Mouse (Mus musculus) cerebellum, postnatal 4 days (tissue): ENCODE measurements at regions not wholly inside any gene's neighbourhood (a gene's known extent, or its start where the extent isn't known, plus 50 kb on each side); places are given as distances from the start of the nearest gene placed in this dataset.

Experiments used
- DNase-seq, 2 experiments: peaks; one replicate each; pipeline ENCODE4 v3.0.0; 2022; ENCODE audit warnings: low spot score in 2 of 2, mixed read lengths in 1 of 2

DNA sequence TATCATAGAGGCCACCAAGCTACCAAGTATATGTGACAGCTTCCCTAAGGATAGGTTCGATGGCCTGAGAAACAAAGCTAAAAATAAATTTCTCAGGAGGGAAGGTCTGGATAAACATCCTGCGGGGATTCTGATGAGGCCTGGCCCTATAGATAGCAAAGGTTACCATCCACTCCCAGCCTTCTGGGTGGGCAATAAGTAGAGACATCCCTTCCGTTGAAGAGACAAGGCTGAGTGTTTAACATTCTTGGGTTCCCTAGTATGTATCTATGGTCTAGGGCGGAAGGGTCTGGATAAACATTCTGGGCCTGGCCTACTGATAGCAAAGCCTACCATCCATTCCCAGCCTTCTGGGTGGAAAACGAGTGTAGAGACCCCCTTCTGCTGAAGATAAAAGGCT lies 180.5 kb upstream of the Dlk1 start:
- DNase-seq = no peak

DNA sequence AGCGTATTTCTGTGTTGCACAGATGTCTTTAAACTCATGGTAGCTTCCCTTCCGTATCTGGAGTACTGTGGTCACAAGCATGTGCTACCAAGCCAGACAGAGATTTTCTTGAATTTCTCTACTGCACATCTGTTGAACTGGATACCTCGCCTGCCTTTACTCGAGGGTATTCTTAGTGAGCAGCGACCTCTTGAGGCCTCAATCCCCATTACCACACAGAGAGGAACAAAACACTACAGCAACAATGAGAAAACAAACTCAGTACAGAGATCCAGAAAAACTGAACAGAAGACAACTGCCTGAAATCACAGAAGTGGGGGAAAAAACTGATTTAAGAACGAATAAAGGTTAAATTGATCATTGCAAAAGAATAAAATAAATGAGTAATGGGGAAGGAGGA lies 137.8 kb upstream of the Dlk1 start:
- no peak for DNase-seq

DNA sequence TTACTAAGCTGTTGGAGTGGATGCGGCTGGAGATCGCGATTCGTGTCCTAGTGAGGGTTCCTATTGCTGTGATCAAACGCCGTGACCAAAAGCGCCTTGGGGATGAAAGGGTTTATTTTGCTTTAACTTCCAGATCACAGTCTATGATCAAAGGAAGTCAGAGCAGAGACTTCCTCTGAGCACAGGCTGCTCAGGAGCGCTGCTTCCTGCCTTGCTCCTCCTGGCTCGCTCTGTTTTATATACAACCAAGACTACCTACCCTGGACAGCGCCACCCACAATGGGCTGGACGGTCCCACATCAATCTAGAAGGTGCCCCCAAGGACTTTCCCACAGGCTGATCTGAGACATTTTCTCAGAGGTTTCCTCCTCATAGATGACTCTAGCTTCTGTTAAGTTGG lies 126.6 kb upstream of the Dlk1 start:
- no peak for DNase-seq

DNA sequence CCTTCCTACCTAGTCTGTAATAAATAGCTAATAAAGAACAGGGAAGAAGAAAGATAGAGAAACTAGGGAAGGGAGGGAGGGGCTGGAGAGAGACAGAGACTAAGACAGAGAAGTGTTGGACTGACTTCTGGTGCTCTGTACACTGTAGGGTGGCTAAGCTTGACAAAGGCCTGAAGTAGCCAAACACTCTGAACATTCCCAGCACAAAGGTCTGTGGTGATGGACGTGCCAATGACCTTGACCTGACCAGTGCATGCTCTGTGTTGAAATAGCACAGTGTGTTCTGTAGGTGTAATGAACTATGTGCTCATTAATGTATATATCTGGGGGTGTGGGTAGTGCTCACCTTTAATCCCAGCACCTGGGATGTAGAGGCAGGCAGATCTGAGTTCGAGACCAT lies 81.3 kb upstream of the Dlk1 start:
- no peak for DNase-seq

DNA sequence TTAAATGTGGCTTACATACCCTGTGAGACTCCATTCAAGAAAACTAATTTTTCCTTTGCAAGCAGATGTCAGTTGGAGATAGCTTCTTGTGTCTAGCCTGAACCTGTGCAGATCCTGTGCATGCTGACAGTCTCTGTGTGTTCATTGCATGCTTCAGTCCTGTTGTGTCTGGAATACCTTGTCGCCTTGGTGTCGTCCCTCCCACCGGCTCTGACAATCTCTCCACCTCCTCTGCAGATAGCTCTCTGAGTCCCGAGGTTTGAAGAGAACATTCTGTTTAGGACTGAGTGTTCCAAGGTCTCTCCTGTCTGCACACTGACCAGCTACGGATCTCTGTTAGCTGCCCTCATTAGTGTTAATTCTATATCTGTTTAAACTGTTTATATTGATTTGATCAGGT lies 66.8 kb upstream of the Dlk1 start:
- DNase-seq = no peak

DNA sequence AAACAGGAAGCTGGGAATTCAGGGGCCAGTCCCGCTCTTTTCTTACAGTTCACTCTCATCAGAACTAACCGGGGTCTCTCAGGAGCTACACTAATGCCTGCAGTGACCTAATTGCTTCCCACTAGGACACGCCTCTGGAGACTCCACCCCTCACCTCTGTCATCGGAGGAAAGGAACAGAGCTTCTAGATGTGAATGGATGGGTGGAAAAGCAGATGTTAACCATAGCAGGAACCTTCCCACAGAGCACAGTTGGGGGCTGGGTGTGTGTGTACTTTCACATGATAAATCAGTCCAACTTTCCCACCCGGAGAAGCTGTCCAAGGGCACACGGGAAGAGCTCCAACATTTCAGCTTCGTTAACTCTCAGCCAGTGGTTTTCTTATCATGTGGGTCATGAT lies 63.8 kb upstream of the Dlk1 start:
- DNase-seq = no peak

DNA sequence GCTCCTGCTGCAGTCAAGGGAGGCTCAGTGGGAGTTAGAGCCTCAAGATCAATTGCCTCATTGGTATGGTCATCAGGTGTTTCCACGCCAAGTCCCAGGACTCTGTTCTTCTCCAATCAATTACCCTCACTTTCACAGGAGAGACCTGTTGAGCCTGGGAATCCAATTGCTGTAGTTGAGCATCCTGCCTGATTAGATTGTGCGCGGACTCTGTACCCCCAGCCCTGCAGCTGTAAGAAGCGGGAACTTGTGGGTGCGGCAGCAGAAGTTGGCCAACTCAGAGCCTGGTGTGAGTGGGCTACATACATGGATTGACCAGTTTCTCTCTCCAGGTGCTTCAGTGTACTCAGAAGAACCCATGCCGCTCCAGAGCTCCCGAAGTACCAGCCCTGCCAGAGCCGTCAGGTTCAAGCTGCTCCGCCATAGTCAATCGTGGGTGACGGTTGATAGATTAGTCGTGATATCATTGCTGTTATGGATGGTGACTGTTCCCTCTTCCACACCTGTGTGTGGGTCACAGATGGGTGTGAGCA lies 62.2 kb upstream of the Dlk1 start:
- no peak for DNase-seq

DNA sequence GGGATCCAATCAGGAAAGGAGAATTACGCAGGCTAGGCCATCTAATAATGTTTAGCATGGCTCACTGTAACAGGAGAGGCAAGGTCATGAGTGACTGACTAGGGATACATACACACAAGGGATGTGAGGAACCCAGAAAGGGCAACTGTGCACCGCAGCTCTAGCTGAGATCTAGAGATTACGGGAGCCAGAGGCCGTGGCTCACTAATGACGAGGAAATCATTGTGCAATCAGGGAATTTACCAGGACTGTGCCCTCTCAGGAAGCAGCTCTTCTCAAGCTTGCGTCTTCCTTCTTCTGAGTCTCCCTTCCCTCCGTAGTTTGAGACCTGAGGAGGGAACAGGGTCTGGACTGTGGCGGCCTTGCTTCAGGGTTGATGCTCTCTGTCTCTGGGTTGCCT lies 61.6 kb upstream of the Dlk1 start:
- no peak for DNase-seq

DNA sequence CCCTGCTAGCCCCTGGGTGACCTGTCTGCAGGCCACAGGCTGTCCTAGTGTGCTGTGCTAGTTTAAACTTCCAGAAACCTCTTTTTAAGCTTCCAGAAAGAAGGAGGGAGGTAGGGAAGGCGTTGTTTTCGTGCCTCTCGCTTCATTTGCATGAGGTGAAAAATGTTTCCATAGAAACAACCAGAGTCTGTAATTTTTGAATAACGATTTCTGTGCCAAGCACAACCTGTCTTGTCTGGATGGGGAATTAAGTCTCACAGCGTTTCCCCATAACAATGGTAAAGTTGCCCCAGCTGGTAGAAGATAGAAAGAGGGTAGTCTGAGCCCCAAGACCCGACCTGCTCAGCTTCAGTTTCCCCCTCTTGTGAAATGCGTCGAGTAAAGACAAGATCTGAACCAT lies 59.3 kb upstream of the Dlk1 start:
- no peak for DNase-seq

DNA sequence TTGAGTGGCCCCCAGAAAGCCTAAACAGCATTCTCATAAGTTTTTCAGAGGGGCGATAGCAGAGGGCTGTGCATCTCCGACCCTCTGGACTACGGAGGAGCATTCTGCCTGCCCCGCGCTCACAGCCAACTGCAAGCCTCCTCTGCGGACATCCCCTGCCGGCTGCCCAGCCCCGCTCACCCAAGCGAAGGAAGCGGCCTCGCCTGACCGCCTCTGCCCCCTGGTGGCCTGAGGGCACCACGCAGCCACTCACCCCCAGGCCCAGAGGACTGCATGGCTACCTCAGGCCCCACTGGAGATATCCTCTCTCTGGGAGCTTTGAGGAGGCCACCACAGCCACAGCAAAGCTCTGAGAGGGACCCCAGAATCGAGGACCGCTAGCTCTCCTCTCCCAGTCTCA lies 58.8 kb upstream of the Dlk1 start:
- DNase-seq = peak; percentile 73 to 87

DNA sequence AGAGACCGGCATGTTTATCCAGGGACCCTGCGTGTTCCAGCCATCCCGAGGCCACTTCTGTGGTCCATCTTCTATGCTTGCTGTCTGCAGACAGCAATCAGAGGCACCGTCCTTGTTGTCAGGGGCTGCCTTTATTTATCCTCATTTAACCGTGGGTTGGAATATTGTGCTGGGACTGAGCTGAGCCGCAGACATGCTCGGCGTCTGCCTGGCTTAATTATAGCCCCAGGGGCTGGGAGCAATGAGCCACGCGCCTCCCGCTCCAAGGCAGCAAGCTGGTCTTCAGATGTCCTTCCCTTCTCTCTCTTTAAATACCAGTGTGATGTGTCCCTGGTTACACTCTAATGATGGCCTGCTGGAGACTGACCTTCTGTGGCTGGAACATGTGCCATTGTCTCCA lies 58.2 kb upstream of the Dlk1 start:
- no peak for DNase-seq

DNA sequence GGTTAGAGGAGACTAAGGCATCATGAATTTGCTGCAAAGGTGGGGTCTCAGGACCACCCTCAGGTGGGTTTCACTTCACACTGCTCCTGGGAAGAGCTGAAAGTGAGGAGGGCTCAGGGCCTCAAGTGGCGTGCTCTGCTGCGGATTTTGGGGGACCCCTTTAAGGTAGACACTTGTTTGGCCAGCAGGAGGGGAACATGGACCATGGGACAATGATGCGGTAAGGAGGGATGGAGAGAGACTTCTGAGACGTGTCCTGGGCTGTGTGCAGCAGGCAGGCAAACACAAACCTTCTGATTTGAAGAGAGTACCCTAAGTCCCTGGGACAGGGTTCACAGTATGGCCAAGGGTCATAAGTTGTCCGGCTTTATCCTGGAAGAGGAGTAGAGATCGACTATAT lies 56.0 kb upstream of the Dlk1 start:
- no peak for DNase-seq

DNA sequence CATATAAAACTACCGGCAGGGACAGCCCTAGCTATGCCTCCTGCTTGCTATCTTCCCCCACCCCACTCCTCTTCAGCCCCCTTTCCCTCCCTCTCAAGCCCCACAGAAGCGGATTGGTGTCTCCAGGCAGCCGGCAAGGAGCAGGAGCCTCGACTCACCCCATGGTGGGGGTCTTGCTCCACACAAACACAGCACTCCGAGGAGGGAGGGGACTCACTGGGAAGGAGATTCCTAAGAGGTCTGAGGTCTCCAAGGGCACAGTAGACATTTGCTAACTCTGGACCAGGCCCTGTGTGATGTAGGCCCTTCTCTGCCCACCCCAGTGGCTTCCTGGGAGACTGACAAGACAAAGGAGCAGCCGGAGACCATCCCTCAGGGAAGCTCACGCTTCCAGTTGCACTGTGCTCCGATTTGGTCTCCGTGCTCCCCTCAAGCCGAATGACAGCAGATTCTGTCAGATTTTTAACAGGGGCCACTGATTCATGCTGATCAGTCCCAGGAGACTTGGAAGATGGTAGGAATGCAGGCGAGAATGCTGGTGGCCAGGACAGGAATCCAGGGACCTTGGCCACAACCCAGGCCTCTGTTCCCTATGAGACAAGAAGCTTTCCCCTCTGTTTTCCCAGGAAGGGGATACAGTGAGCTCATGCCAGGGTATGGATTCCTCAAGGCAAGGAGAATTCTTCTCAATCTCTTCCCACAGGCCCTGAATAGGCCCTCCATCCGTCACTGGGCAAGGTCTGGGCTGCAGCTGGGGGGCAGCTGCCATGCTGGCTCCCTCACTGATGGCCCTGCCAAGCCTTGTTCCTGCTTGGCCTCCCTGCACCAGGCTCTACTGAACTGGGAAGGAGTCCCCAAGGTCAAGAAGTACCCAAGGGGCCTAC lies 55.2 kb upstream of the Dlk1 start:
- no peak for DNase-seq

DNA sequence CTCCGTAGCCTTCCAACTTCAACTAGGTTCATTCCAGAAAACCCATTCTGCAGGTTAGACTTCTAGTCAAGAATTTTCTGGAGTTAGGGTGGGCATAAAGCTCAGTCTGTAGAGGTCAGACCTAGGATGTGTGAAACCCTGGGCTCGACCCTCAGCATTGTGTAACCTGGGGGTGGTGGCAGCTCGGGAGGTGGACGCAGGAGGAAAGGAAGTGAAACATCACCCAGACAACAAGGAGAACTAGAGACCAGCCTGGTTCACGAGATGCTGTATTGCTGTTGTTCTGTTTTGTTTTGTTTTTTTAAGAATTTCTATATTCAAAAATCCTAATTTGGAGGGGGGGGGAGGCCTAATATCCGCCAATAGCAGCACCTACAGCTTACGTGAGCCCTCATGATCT lies 54.1 kb upstream of the Dlk1 start:
- DNase-seq = no peak

DNA sequence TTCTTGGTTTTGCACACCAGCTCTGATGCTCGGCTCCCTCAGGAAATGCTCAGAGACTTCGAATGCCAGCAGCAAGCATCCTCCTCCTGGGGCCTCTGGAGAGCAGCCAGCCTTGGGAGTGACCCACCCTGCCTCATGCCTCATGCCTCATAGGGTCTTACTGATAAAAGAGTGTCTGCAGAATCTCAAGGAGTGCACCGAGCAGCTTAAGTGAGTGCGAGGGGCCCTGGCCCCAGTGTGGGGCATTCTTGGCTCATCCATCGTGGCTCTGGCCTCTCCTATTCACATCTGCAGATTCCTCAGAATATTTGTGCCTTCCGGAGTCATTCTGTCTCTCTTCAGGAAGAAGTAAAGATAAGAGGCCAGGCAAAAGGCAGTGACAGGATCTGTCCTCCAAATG lies 53.7 kb upstream of the Dlk1 start:
- no peak for DNase-seq

DNA sequence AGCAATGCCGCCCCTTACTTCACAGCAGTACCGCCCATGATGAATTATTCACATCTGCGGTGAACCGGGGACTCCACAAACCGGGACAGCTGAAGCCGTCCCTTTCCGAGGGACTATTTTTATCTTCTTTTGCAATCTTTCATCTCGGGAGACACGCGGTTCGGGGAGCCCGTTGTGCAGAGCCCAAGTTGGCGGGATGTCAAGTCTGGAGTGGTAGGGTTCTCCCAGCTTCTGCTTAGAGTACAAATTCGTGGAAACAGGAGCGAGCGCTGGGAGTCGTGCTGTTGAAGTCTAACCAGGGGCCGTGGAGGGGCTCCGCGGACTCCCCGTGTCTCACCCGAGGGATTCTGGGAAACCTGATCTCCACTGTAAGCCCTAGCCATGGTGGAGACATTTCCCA lies 53.0 kb upstream of the Dlk1 start:
- DNase-seq = no peak

DNA sequence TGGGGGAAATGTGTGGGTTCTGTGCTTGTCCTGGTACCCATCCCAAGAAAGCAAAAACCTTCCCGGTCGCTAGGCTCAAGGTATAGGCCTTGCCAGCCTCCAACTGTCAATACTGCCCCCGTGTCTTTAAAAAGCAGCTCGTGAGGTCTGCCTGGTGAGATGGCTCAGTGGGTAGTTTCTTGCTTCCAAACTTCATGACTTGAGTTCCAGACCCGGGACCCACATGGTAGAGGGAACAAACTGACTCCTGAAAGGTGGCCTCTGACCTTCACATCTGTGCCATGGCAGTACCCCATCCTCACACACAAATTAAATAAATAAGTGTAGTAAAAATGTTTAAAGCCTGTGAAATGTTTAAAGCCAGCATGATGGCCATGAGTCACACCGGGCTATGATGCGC lies 52.6 kb upstream of the Dlk1 start:
- DNase-seq = no peak

DNA sequence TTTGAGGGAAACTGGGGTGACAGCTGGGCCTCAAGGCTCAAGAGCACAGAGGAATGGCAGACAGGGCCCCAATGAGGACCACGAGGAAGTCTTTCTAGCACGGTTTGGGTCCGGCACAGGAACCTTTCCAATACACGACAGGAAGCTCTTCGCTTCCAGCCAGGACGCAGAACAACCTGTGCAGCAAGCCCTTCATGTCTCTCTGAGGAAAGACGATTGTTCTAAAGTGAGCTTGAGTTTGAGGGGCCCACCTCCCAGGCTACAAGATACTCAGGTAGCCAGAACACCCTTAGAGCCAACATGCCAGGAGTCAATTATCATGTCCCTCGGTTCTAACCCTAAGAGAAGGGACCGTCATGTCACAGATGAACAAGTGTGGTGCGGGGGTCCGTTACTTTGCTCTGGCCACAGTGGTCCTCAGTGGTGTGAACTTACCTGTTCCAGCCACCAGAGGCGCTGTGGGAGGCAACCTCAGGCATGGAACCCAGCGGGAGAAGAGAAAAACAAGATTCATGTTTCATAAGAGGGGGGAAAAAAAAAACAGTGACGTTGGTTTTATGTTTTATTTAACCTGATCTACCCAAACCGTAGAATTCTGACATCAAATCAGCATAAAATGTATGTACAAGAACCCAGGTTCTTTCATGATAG lies 51.6 kb upstream of the Dlk1 start:
- peak in 1 of 2 experiments; percentile 50 for DNase-seq

DNA sequence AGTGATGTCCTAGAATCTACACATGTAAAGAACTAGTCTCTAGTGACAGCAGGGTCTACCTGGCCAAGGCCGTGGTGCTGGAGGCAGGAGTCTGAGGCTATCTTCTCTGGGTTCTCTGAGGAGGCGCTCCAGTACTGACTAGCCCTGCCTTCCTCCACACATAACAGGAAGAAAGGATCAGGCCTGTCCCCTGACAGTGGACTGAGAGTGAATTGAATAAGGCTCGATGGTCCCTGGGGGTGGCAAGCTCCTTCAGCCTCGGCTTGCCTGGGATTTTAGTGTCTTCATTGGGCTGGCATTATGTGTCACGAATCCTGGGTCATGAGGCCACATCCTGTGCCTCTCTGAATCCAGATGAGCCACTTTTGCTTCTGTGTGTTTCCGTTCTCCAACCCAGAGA lies 50.9 kb upstream of the Dlk1 start:
- DNase-seq = no peak

DNA sequence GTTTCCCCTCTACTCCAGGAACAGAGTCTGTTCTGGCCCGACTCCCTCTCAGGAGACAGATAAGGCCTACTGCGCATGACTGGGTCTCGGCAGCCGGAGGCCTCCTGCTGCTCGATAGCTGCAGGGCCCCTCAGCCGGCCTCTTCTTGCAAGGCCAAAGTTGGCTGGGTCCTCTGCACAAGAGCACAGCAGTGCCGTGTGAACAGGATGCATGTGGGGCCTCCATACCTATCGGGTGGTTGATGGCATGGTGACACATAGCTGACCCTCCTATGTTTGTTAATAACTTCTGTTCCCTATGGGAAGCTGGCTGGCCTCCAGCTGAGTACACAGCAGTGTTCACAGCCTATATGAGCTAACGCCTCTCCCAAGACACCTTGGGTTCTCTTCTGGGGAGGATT lies 50.4 kb upstream of the Dlk1 start:
- no peak for DNase-seq
